Mouse (Mus musculus) splenic B cell, adult 2 months (primary cell): ENCODE data around the gene Gm21985.
"Not testable (repeated sequence)": the region's sequence is repeated elsewhere in the genome, so short reads cannot be mapped to it uniquely, and the experiment has no call there.

ENCODE experiments used
- DNase-seq: peaks from one replicate; pipeline ENCODE4 v3.0.0-alpha.2; 2011; ENCODE audit warnings: low read depth, low spot score
- H3K27me3 ChIP-seq: 2 replicates; pipeline ENCODE4 v1.6.1; 2012; ENCODE audit warnings: mild to moderate bottlenecking, low read length, moderate library complexity, mixed read lengths; ENCODE audit not compliant: control insufficient read depth, poor library complexity, insufficient read depth, severe bottlenecking
- H3K36me3 ChIP-seq: 2 replicates; pipeline ENCODE4 v1.6.1; 2012; ENCODE audit warnings: mild to moderate bottlenecking, low read length, moderate library complexity, mixed read lengths; ENCODE audit not compliant: control insufficient read depth, poor library complexity, insufficient read depth, severe bottlenecking

Gm21985 gene

DNA sequence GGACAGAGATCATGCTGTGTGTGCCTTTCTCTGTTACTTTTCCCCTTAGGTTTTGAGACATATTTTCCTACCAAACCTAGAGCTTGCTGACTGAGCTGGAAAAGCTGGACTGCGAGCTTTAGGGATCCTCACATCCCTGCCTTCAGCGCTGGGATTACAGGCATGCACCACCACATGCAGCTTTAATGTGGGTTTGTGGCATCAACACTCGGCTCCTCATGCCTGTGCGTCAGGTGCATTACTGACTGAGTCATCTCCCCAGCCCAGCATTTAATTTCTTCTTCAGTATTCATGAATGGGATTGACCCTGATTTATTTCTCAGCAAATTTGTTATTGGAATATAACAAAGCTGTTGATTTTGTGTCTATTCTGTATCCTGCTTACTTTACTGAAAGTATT lies 170.2 kb downstream of the Gm21985 start:
- no peak for DNase-seq
- H3K27me3 ChIP-seq = no peaks in the 10 kb centered on the region
- no peaks in the 10 kb centered on the region for H3K36me3 ChIP-seq

DNA sequence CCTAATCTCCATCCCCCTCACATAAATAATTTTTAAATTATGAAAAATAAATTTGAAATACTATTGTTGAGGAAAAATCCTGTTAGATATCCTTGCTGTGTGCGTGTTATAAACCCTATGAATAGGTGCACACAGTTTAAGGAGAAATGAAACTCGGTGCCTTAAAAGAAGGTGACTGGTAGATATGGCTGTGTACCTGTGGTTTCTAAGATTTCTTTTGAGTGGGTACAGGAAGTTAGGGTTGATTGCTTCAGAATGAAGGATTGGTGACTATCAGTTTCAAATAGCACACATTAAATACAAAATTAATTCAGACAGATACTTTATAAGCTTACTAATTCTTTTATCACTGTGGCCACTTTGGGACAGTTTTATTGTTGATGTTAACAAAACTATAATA lies 171.5 kb downstream of the Gm21985 start:
- peak; percentile 59 for DNase-seq
- no peaks in the 10 kb centered on the region for H3K36me3 ChIP-seq
- no peaks in the 10 kb centered on the region for H3K27me3 ChIP-seq

GRCm38 (mm10) chr2:112443491-112443890 lies 177.4 kb downstream of the Gm21985 start:
- Histone ChIP-seq H3K27me3 (no peaks in the 10 kb centered on the region), H3K36me3 (no peaks in the 10 kb centered on the region)
- no peak for DNase-seq

DNA sequence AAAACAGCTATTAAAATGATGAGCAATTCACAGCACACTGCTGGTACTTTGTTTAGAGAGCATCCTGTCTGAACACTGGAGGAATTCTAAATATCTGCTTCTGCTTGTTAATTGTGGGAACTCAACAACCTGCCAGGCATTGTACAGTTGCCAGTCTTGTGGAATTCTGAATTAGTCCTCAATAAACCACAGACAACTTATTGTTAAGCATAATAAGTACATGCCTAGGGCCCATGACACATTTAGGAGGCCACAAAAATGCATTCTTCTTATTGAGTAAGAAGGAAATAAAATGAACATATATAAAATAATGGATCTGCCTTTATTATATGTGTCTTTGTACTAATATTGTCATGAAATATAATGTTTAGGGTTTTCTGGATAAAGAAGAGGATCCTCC lies 179.4 kb downstream of the Gm21985 start:
- DNase-seq = no peak
- Histone ChIP-seq H3K36me3 (no peaks in the 10 kb centered on the region), H3K27me3 (no peaks in the 10 kb centered on the region)

DNA sequence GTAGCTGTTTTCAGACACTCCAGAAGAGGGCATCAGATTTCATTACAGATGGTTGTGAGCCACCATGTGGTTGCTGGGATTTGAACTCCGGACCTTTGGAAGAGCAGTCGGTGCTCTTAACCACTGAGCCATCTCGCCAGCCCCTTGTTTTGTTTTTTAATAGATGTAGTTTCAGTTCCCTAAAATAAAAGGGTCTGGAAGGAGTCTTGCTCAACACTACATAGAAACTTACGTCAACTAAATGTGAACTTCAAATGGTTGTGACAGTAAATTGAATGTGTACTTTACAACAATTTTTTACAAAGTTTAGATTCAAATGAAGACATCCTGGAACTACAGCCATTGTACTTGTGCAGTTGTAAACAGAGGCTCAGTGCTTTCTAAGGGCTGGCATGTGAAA lies 181.9 kb downstream of the Gm21985 start:
- H3K27me3 ChIP-seq, H3K36me3 ChIP-seq: not testable (repeated sequence)
- DNase-seq = peak; percentile 55

- no peak for DNase-seq
Measured at GRCm38 (mm10) chr2:112448510-112449059, 182.5 kb downstream of the Gm21985 start.

DNA sequence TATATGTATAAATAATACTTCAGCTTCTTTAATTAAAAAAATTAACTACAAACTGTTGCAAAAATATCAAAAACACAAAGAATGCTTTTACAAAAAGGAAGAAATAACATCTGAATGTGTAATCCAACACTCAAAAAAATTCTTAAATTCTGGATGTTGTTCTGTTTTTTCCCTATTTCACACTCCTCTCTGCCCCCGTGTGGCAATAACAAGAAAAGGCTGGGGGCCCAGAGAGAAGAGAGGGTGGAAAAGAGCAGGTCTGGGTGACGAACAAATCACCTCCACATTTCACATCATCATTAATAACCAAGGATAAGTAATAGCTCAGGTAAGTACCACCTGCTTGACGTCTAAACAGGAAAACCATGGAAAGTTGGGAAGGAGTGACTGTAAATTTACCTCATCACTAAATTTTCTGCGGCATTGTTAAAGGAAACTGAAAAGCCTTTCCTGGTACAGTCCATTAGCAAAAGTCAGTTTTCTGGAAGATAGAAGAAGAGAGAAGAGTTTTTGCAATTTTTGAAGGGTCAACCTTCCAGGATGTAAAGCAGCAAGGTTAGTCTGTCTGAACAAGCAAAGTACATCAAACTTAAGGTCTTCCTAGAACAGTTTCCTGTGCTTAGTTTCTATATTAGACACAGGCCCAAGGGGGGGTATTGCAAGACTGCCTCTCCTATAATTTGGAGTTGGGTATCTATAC lies 183.6 kb downstream of the Gm21985 start:
- Histone ChIP-seq H3K36me3 (no peaks in the 10 kb centered on the region), H3K27me3 (no peaks in the 10 kb centered on the region)
- peak; percentile 59 for DNase-seq

More at GRCm38 (mm10) chr2:112448510-112449059, 182.5 kb downstream of the Gm21985 start:
- Histone ChIP-seq H3K27me3 (no peaks in the 10 kb centered on the region), H3K36me3 (no peaks in the 10 kb centered on the region)

- not testable (repeated sequence) for H3K27me3 ChIP-seq, H3K36me3 ChIP-seq, DNase-seq
Measured at GRCm38 (mm10) chr2:112452513-112452912, 186.4 kb downstream of the Gm21985 start.

DNA sequence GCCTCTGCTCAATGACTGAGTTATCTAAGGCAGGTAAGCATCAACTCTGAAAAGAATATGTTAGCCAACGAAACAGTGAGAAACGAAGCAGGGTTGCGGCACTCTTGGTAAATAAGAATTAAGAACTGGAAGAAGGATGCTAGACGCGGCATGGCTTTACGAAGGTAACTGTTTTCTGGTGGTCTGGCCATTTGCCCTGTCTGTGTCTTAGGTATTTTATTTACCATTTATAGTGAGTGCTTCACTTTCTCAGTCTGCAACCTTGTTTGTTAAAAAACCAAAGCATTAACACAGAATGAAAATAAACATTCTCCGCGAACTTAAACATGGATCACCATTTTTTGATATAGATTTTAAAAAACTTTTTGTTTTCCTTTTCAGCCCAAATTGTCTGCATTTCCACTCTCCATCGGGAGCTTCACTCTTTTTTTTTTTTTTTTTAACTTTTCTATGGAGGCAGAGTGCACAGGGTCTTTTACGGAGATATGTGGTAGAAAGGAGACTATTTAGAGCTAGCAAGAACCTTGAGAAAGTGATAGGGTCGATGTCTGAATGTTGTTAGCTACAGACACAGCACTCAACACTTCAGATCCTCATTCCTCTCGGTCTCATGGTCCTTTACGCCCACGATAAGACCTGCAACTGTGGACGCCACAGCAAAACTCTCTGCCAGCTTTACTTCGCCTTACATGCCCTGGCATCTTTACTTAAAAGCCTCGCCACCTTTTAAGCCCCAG lies 188.2 kb downstream of the Gm21985 start:
- no peaks in the 10 kb centered on the region for H3K27me3 ChIP-seq
- DNase-seq = no peak
- H3K36me3 ChIP-seq = no peaks in the 10 kb centered on the region

- DNase-seq = peak; percentile 94
- Histone ChIP-seq H3K36me3 (0 out of 2 replicates have a peak, but pooled peaks cover 4% of the 10 kb centered on the region), H3K27me3 (no peaks in the 10 kb centered on the region)
Measured at GRCm38 (mm10) chr2:112454862-112455564, 188.9 kb downstream of the Gm21985 start, which contains the start of gene Emc7. Gene Emc7, plus strand, starts transcription at chr2:112454997.
